Mouse (Mus musculus) kidney, embryonic 15.5 days (tissue): ENCODE measurements around the gene Kpna1. TPM values are rescaled to one million over a fixed set of nuclear protein-coding genes. Genes with fewer than 3 reads are reported as not detected.
"Not testable (repeated sequence)": the region's sequence is repeated elsewhere in the genome, so short reads cannot be mapped to it uniquely, and the experiment has no call there.

Experiments
- ATAC-seq: fragments of 200-750 bp; cut with Nextera tagmentation; replicated peaks from 2 replicates; pipeline ENCODE4 v1.8.0; 2017; ENCODE audit warnings: moderate TSS enrichment; ENCODE audit not compliant: low FRiP score
- H3K27ac ChIP-seq: fragments of 300-500 bp; sonication (generic); 2 replicates; pipeline ENCODE4 v1.5.1; 2015; ENCODE audit warnings: mild to moderate bottlenecking, inconsistent platforms
- H3K27me3 ChIP-seq: fragments of 300-500 bp; sonication (generic); 2 replicates; pipeline ENCODE4 v1.6.1; 2015; ENCODE audit warnings: inconsistent platforms
- H3K36me3 ChIP-seq: fragments of 300-500 bp; sonication (generic); 2 replicates; pipeline ENCODE4 v1.6.1; 2015; ENCODE audit warnings: inconsistent platforms
- H3K4me1 ChIP-seq: fragments of 300-500 bp; sonication (generic); 2 replicates; pipeline ENCODE4 v1.6.1; 2015; ENCODE audit warnings: inconsistent platforms
- H3K4me2 ChIP-seq: fragments of 300-500 bp; sonication (generic); 2 replicates; pipeline ENCODE4 v1.6.1; 2015; ENCODE audit warnings: moderate library complexity, mild to moderate bottlenecking, inconsistent platforms
- H3K4me3 ChIP-seq: fragments of 300-500 bp; sonication (generic); replicated peaks from 2 replicates; pipeline ENCODE4 v1.5.1; 2015; ENCODE audit warnings: mild to moderate bottlenecking, inconsistent platforms
- H3K9ac ChIP-seq: fragments of 300-500 bp; sonication (generic); 2 replicates; pipeline ENCODE4 v1.6.1; 2015; ENCODE audit warnings: mild to moderate bottlenecking, inconsistent platforms
- H3K9me3 ChIP-seq: fragments of 300-500 bp; sonication (generic); replicated peaks from 2 replicates; pipeline ENCODE4 v1.6.1; 2016; ENCODE audit warnings: inconsistent platforms
- WGBS: fragments of 180-500 bp; shearing (Covaris S2); methylation state at CpG from one replicate; pipeline ENCODE4 v1.1.7; 2015; ENCODE audit warnings: mixed read lengths; 5-methylcytosine and 5-hydroxymethylcytosine counted together
- polyA plus RNA-seq: library from polyadenylated mRNA; unstranded; fragments of >200 nt; fragmentation: Nextera tagmentation; extraction: Ambion mirVana; gene quantifications from 2 replicates; pipeline ENCODE4 v1.2.1, GENCODE M21; 2015

The Kpna1 gene
- polyA plus RNA-seq, 1 experiment from 2014 or later: 36.8 TPM

- H3K4me1 ChIP-seq, ATAC-seq: not testable (repeated sequence)
- WGBS: 97% methylated on average over 4 of the region's 4 CpGs
Observed at GRCm38 (mm10) chr16:35998852-35999251, 20.3 kb downstream of the Kpna1 start.

GRCm38 (mm10) chr16:36008396-36008795 lies 29.8 kb downstream of the Kpna1 start:
- WGBS: 94% methylated on average over 3 of the region's 3 CpGs
- Histone ChIP-seq H3K9me3 (no peaks in the 10 kb centered on the region), H3K4me1 (no peaks in the 10 kb centered on the region), H3K9ac (no peak overlapping the region), H3K27me3 (no peaks in the 10 kb centered on the region), H3K27ac (no peak overlapping the region), H3K4me3 (no peak overlapping the region), H3K36me3 (peaks cover 44% of the 10 kb centered on the region), H3K4me2 (no peak overlapping the region)
- ATAC-seq: no peak

More at GRCm38 (mm10) chr16:35998852-35999251, 20.3 kb downstream of the Kpna1 start:
- not testable (repeated sequence) for H3K4me3 ChIP-seq, H3K9me3 ChIP-seq, H3K9ac ChIP-seq, H3K4me2 ChIP-seq, H3K27ac ChIP-seq, H3K27me3 ChIP-seq
- peaks cover 13% of the 10 kb centered on the region for H3K36me3 ChIP-seq

- Histone ChIP-seq H3K27me3 (no peaks in the 10 kb centered on the region), H3K4me2 (no peak overlapping the region), H3K4me3 (no peak overlapping the region), H3K27ac (no peak overlapping the region), H3K4me1 (no peaks in the 10 kb centered on the region), H3K36me3 (peaks cover 57% of the 10 kb centered on the region), H3K9ac (no peak overlapping the region), H3K9me3 (no peaks in the 10 kb centered on the region)
- WGBS: 98% methylated on average over 1 of the region's 1 CpGs
- ATAC-seq: no peak
Observed at GRCm38 (mm10) chr16:36016335-36016734, 37.8 kb downstream of the Kpna1 start.

GRCm38 (mm10) chr16:36028120-36028519 lies 49.6 kb downstream of the Kpna1 start:
- not testable (repeated sequence) for H3K27me3 ChIP-seq, H3K4me3 ChIP-seq, H3K9ac ChIP-seq, H3K27ac ChIP-seq, ATAC-seq, H3K4me2 ChIP-seq, H3K9me3 ChIP-seq, H3K4me1 ChIP-seq
- WGBS: 92% methylated on average over 1 of the region's 2 CpGs
- H3K36me3 ChIP-seq: peaks cover 70% of the 10 kb centered on the region

GRCm38 (mm10) chr16:36040640-36041624 lies 62.4 kb downstream of the Kpna1 start, which contains the start of gene Wdr5b:
TSS of gene Wdr5b (plus strand) at chr16:36041190.
- peak within 1 kb of the TSS; percentile 66 for H3K9ac ChIP-seq
- no peaks in the 10 kb centered on the region for H3K27me3 ChIP-seq
- peaks cover 46% of the 10 kb centered on the region for H3K36me3 ChIP-seq
- 2% methylated on average over 39 of the region's 39 CpGs for WGBS
- H3K4me1 ChIP-seq: peaks cover 16% of the 10 kb centered on the region
- H3K4me3 ChIP-seq: peak within 1 kb of the TSS; percentile 70
- ATAC-seq: peak; percentile 98
- H3K4me2 ChIP-seq: peak within 1 kb of the TSS; percentile 68
- no peaks in the 10 kb centered on the region for H3K9me3 ChIP-seq
- H3K27ac ChIP-seq: peak within 1 kb of the TSS; percentile 90

GRCm38 (mm10) chr16:36041625-36042020 lies 63.1 kb downstream of the Kpna1 start:
- no peaks in the 10 kb centered on the region for H3K9me3 ChIP-seq
- peak overlapping the region; percentile 66 for H3K9ac ChIP-seq
- H3K4me1 ChIP-seq: peaks cover 16% of the 10 kb centered on the region
- ATAC-seq: no peak
- H3K36me3 ChIP-seq: peaks cover 51% of the 10 kb centered on the region
- WGBS: 22% methylated on average over 11 of the region's 11 CpGs
- H3K27me3 ChIP-seq: no peaks in the 10 kb centered on the region
- H3K4me2 ChIP-seq: peak overlapping the region; percentile 68
- H3K4me3 ChIP-seq: peak overlapping the region; percentile 70
- peak overlapping the region; percentile 90 for H3K27ac ChIP-seq

GRCm38 (mm10) chr16:36043073-36043472 lies 64.5 kb downstream of the Kpna1 start:
- Histone ChIP-seq H3K27me3 (no peaks in the 10 kb centered on the region), H3K4me1 (peaks cover 16% of the 10 kb centered on the region), H3K9ac (no peak overlapping the region), H3K36me3 (peaks cover 58% of the 10 kb centered on the region), H3K9me3 (no peaks in the 10 kb centered on the region), H3K27ac (no peak overlapping the region), H3K4me2 (no peak overlapping the region), H3K4me3 (no peak overlapping the region)
- no peak for ATAC-seq
- 67% methylated on average over 10 of the region's 10 CpGs for WGBS

- Histone ChIP-seq H3K27me3 (no peaks in the 10 kb centered on the region), H3K4me2 (no peak overlapping the region), H3K4me3 (no peak overlapping the region), H3K9ac (no peak overlapping the region), H3K36me3 (peaks cover 67% of the 10 kb centered on the region), H3K9me3 (no peaks in the 10 kb centered on the region), H3K4me1 (peaks cover 16% of the 10 kb centered on the region), H3K27ac (no peak overlapping the region)
- no peak for ATAC-seq
- WGBS: 86% methylated on average over 4 of the region's 4 CpGs
Observed at GRCm38 (mm10) chr16:36043964-36044363, 65.4 kb downstream of the Kpna1 start.

- no peak for ATAC-seq
- Histone ChIP-seq H3K36me3 (peaks cover 99% of the 10 kb centered on the region), H3K27ac (no peak overlapping the region), H3K9me3 (no peaks in the 10 kb centered on the region), H3K4me2 (no peak overlapping the region), H3K9ac (no peak overlapping the region), H3K4me3 (no peak overlapping the region), H3K27me3 (no peaks in the 10 kb centered on the region), H3K4me1 (peaks cover 5% of the 10 kb centered on the region)
- WGBS: 88% methylated on average over 4 of the region's 4 CpGs
Observed at GRCm38 (mm10) chr16:36047538-36047937, 69.0 kb downstream of the Kpna1 start.

GRCm38 (mm10) chr16:36051491-36051890 lies 72.9 kb downstream of the Kpna1 start:
- peaks cover 70% of the 10 kb centered on the region for H3K36me3 ChIP-seq
- 93% methylated on average over 6 of the region's 6 CpGs for WGBS

GRCm38 (mm10) chr16:36053524-36054275 lies 75.2 kb downstream of the Kpna1 start:
- H3K36me3 ChIP-seq: peaks cover 48% of the 10 kb centered on the region
- no peak for ATAC-seq
- 83% methylated on average over 6 of the region's 6 CpGs for WGBS
- H3K4me1 ChIP-seq: 0 out of 2 replicates have a peak, but pooled peaks cover 2% of the 10 kb centered on the region
- H3K27me3 ChIP-seq: no peaks in the 10 kb centered on the region
- no peak overlapping the region for H3K4me2 ChIP-seq
- no peak overlapping the region for H3K27ac ChIP-seq
- H3K4me3 ChIP-seq: no peak overlapping the region
- H3K9ac ChIP-seq: no peak overlapping the region
- H3K9me3 ChIP-seq: no peaks in the 10 kb centered on the region

More at GRCm38 (mm10) chr16:36051491-36051890, 72.9 kb downstream of the Kpna1 start:
- H3K4me3 ChIP-seq: no peak overlapping the region
- no peaks in the 10 kb centered on the region for H3K4me1 ChIP-seq
- ATAC-seq: no peak
- H3K9me3 ChIP-seq: no peaks in the 10 kb centered on the region
- no peak overlapping the region for H3K4me2 ChIP-seq
- H3K27me3 ChIP-seq: no peaks in the 10 kb centered on the region
- no peak overlapping the region for H3K9ac ChIP-seq
- H3K27ac ChIP-seq: no peak overlapping the region

- ATAC-seq: no peak
- H3K4me2 ChIP-seq: no peak overlapping the region
- no peaks in the 10 kb centered on the region for H3K9me3 ChIP-seq
- WGBS: 98% methylated on average over 8 of the region's 8 CpGs
- H3K27me3 ChIP-seq: no peaks in the 10 kb centered on the region
- no peak overlapping the region for H3K27ac ChIP-seq
- peaks cover 36% of the 10 kb centered on the region for H3K36me3 ChIP-seq
- no peak overlapping the region for H3K4me3 ChIP-seq
- 0 out of 2 replicates have a peak, but pooled peaks cover 2% of the 10 kb centered on the region for H3K4me1 ChIP-seq
- no peak overlapping the region for H3K9ac ChIP-seq
Observed at GRCm38 (mm10) chr16:36054920-36055319, 76.4 kb downstream of the Kpna1 start.
